Mouse (Mus musculus) adrenal gland, postnatal 25 days (tissue): ENCODE results near the gene Six5. TPM values are rescaled to one million over a fixed set of nuclear protein-coding genes. Genes with fewer than 3 reads are reported as not detected.

Experiments used
- DNase-seq: peaks from one replicate; pipeline ENCODE4 v3.0.0; 2021; ENCODE audit warnings: mixed read lengths
- microRNA-seq, 2 experiments: library from miRNA; unstranded; fragments of <30 nt; microRNA quantifications; one replicate each; pipeline ENCODE4 v1.2.0; 2021
- total RNA-seq: library from RNA; stranded (reverse); gene quantifications from 2 replicates; pipeline ENCODE4 v1.2.3, GENCODE M21; 2021

Gene Six5
- total RNA-seq, 1 experiment from 2014 or later: 26.1 TPM

- DNase-seq: no peak
Measured at GRCm38 (mm10) chr7:19147497-19148045, 53.2 kb downstream of the Six5 start.

Small RNAs within 50 kb of the gene (microRNA-seq; reads per million reads assigned to microRNA genes)
- 1.7 to 2.5 reads per million in 2 experiments for gene Mir3100

Other genes with a start within 250 kb of the Six5 start
- 1.9 and 2.0 TPM in 2 replicates for gene Pglyrp1, start 223.3 kb upstream of the Six5 start, total RNA-seq
- gene Ccdc61, start 184.2 kb upstream of the Six5 start, total RNA-seq: 16.5 and 20.8 TPM in 2 replicates
- 4.9 and 6.2 TPM in 2 replicates for gene Nova2, start 168.7 kb upstream of the Six5 start, total RNA-seq
- gene Nanos2, start 107.2 kb upstream of the Six5 start, total RNA-seq: not detected in 2 replicates
- gene Mypop, start 103.3 kb upstream of the Six5 start, total RNA-seq: 10.9 and 13.0 TPM in 2 replicates
- 45.8 and 48.3 TPM in 2 replicates for gene Irf2bp1, start 90.5 kb upstream of the Six5 start, total RNA-seq
- gene Foxa3, start 71.1 kb upstream of the Six5 start, total RNA-seq: 0.76 TPM in 1 of 2 replicates, not detected in the other
- gene Sympk, start 70.2 kb upstream of the Six5 start, total RNA-seq: 120 and 126 TPM in 2 replicates
- gene Rsph6a, start 39.9 kb upstream of the Six5 start, total RNA-seq: not detected in 2 replicates
- 53.1 and 64.1 TPM in 2 replicates for gene Dmwd, start 18.4 kb upstream of the Six5 start, total RNA-seq
- 106 and 114 TPM in 2 replicates for gene Dmpk, start 10.7 kb upstream of the Six5 start, total RNA-seq
- gene Gm4969, start 23.8 kb downstream of the Six5 start, total RNA-seq: 0.09 TPM in 1 of 2 replicates, not detected in the other
- 11.7 and 15.1 TPM in 2 replicates for gene Fbxo46, start 25.3 kb downstream of the Six5 start, total RNA-seq
- 15.4 and 20.3 TPM in 2 replicates for gene Qpctl, start 54.7 kb downstream of the Six5 start, total RNA-seq
- gene Snrpd2, start 55.1 kb downstream of the Six5 start, total RNA-seq: 90.5 and 99.0 TPM in 2 replicates
- 0.27 and 0.43 TPM in 2 replicates for gene Gipr, start 71.5 kb downstream of the Six5 start, total RNA-seq
- gene Eml2, start 81.8 kb downstream of the Six5 start, total RNA-seq: 36.3 and 66.2 TPM in 2 replicates
- gene Gpr4, start 117.9 kb downstream of the Six5 start, total RNA-seq: 6.2 and 7.5 TPM in 2 replicates
- 26.9 and 30.6 TPM in 2 replicates for gene Opa3, start 133.7 kb downstream of the Six5 start, total RNA-seq
- gene Vasp, start 177.2 kb downstream of the Six5 start, total RNA-seq: 47.4 and 61.4 TPM in 2 replicates
- not detected in 2 replicates for gene Ppm1n, start 185.5 kb downstream of the Six5 start, total RNA-seq
- 2.5 and 5.3 TPM in 2 replicates for gene Rtn2, start 188.0 kb downstream of the Six5 start, total RNA-seq
- gene Fosb, start 215.5 kb downstream of the Six5 start, total RNA-seq: 1.0 and 1.3 TPM in 2 replicates